Mouse (Mus musculus) cerebellum, adult 2 months (tissue): Measurements from ENCODE around the gene Npc1l1.

Experiments used
- CTCF ChIP-seq: fragments of 200-500 bp; IDR thresholded peaks from 2 replicates; pipeline ENCODE4 v1.5.1; 2011; ENCODE audit warnings: low read depth, mild to moderate bottlenecking, control low read depth, low read length, moderate library complexity, borderline replicate concordance; ENCODE audit not compliant: insufficient read depth
- POLR2A ChIP-seq: fragments of 200-500 bp; IDR thresholded peaks from 2 replicates; pipeline ENCODE4 v1.6.1; 2011; ENCODE audit warnings: low read length, control low read depth, borderline replicate concordance; ENCODE audit not compliant: insufficient read depth

GRCm38 (mm10) chr11:6163062-6163461 lies 66.9 kb downstream of the Npc1l1 start:
- TF ChIP-seq CTCF (no peak), POLR2A (no peak)
